Mouse (Mus musculus) kidney, postnatal 0 days (tissue): Measurements from ENCODE around the gene Hist1h4d. TPM values are rescaled to one million over a fixed set of nuclear protein-coding genes. Genes with fewer than 3 reads are reported as not detected.
"Not testable (repeated sequence)": the region's sequence is repeated elsewhere in the genome, so short reads cannot be mapped to it uniquely, and the experiment has no call there.

Source experiments
- ATAC-seq: fragments of 200-750 bp; cut with Nextera tagmentation; replicated peaks from 2 replicates; pipeline ENCODE4 v1.8.0; 2017; ENCODE audit warnings: low read depth, moderate number of reproducible peaks, moderate TSS enrichment, moderate library complexity; ENCODE audit not compliant: low FRiP score
- DNase-seq: peaks from one replicate; pipeline ENCODE4 v3.0.0-alpha.2; 2016; ENCODE audit warnings: low spot score
- H3K27ac ChIP-seq: fragments of 300-500 bp; sonication (generic); 2 replicates; pipeline ENCODE4 v1.5.1; 2014; ENCODE audit warnings: mild to moderate bottlenecking
- H3K27me3 ChIP-seq: fragments of 300-500 bp; sonication (generic); 2 replicates; pipeline ENCODE4 v1.6.1; 2014; ENCODE audit warnings: low read length, mixed read lengths; ENCODE audit not compliant: insufficient read depth
- H3K36me3 ChIP-seq: fragments of 300-500 bp; sonication (generic); 2 replicates; pipeline ENCODE4 v1.6.1; 2014; ENCODE audit warnings: low read length, mixed read lengths; ENCODE audit not compliant: insufficient read depth
- H3K4me1 ChIP-seq: fragments of 300-500 bp; sonication (generic); replicated peaks from 2 replicates; pipeline ENCODE4 v1.6.1; 2014; ENCODE audit warnings: antibody characterized with exemption, low read length, mixed read lengths; ENCODE audit not compliant: insufficient read depth
- H3K4me2 ChIP-seq: fragments of 300-500 bp; sonication (generic); 2 replicates; pipeline ENCODE4 v1.6.1; 2014; ENCODE audit warnings: mild to moderate bottlenecking, low read length, moderate library complexity, mixed read lengths
- H3K4me3 ChIP-seq: fragments of 300-500 bp; sonication (generic); replicated peaks from 2 replicates; pipeline ENCODE4 v1.5.1; 2014; ENCODE audit warnings: low read depth, low read length
- H3K9ac ChIP-seq: fragments of 300-500 bp; sonication (generic); 2 replicates; pipeline ENCODE4 v1.6.1; 2014; ENCODE audit warnings: low read depth, low read length
- H3K9me3 ChIP-seq: fragments of 300-500 bp; sonication (generic); replicated peaks from 2 replicates; pipeline ENCODE4 v1.6.1; 2016; ENCODE audit warnings: low read length, inconsistent platforms, mixed read lengths
- CTCF ChIP-seq: IDR thresholded peaks from 2 replicates; pipeline ENCODE4 v1.5.1; 2016; ENCODE audit warnings: antibody characterized with exemption, low read depth, mild to moderate bottlenecking, moderate library complexity
- WGBS: fragments of 180-500 bp; shearing (Covaris S2); extraction: QIAGEN DNeasy Blood & Tissue Kit; methylation state at CpG from one replicate; pipeline ENCODE4 v1.1.7; 2014; 5-methylcytosine and 5-hydroxymethylcytosine counted together
- polyA plus RNA-seq: library from polyadenylated mRNA; unstranded; fragments of >200 nt; fragmentation: Nextera tagmentation; extraction: Ambion mirVana; gene quantifications from 2 replicates; pipeline ENCODE4 v1.2.1, GENCODE M21; 2015

Gene Hist1h4d
- 68.3 and 77.0 TPM in 2 replicates for polyA plus RNA-seq

GRCm38 (mm10) chr13:23581408-23582218, at the start of gene Hist1h4d:
TSS of gene Hist1h4d (plus strand) at chr13:23581598.
- Histone ChIP-seq H3K4me3 (peak within 1 kb of the TSS; percentile 50), H3K27ac (peak within 1 kb of the TSS; percentile 97), H3K9ac (peak within 1 kb of the TSS; percentile 67), H3K27me3 (no peaks in the 10 kb centered on the region), H3K4me1 (peaks cover under 1% of the 10 kb centered on the region; the same call in 1 of the 2 replicates), H3K4me2 (peak within 1 kb of the TSS; percentile 79), H3K9me3 (no peaks in the 10 kb centered on the region), H3K36me3 (no peaks in the 10 kb centered on the region)
- ATAC-seq (peak; percentile 88), DNase-seq (peak; percentile 97)
- under 1% methylated on average over 42 of the region's 43 CpGs for WGBS
- no peak for TF ChIP-seq CTCF

GRCm38 (mm10) chr13:23532262-23533075, 48.9 kb upstream of the Hist1h4d start:
- Histone ChIP-seq H3K36me3 (no peaks in the 10 kb centered on the region), H3K4me3 (peak overlapping the region; percentile 49), H3K9me3 (no peaks in the 10 kb centered on the region), H3K9ac (peak overlapping the region; percentile 78; the same call in 1 of the 2 replicates), H3K27me3 (no peaks in the 10 kb centered on the region), H3K4me1 (peaks cover 13% of the 10 kb centered on the region), H3K27ac (peak overlapping the region; percentile 97), H3K4me2 (peak overlapping the region; percentile 70)
- ATAC-seq (no peak), DNase-seq (no peak)
- TF ChIP-seq CTCF = no peak
- WGBS = 12% methylated on average over 9 of the region's 9 CpGs

- peak within 1 kb of the TSS; percentile 97 for H3K27ac ChIP-seq
Measured at GRCm38 (mm10) chr13:23533560-23534367, 47.6 kb upstream of the Hist1h4d start, which contains the start of gene Hist1h2af. TSS of gene Hist1h2af (plus strand) at chr13:23533906.

GRCm38 (mm10) chr13:23534368-23535131, 46.8 kb upstream of the Hist1h4d start:
- Histone ChIP-seq H3K4me2 (peak overlapping the region; percentile 70), H3K36me3 (no peaks in the 10 kb centered on the region), H3K9ac (peak overlapping the region; percentile 48), H3K27me3 (no peaks in the 10 kb centered on the region), H3K4me1 (peaks cover 13% of the 10 kb centered on the region), H3K4me3 (peak overlapping the region; percentile 43), H3K27ac (peak overlapping the region; percentile 81), H3K9me3 (no peaks in the 10 kb centered on the region)
- no peak for TF ChIP-seq CTCF
- WGBS = 1% methylated on average over 15 of the region's 15 CpGs
- peak; percentile 18 for DNase-seq
- 0 out of 2 replicates have a peak, but pooled peaks have one; percentile 3 for ATAC-seq

More at GRCm38 (mm10) chr13:23533560-23534367, 47.6 kb upstream of the Hist1h4d start, which contains the start of gene Hist1h2af:
- WGBS = 1% methylated on average over 25 of the region's 53 CpGs
- H3K4me3 ChIP-seq = peak within 1 kb of the TSS; percentile 49
- peak; percentile 97 for DNase-seq
- peaks cover 13% of the 10 kb centered on the region for H3K4me1 ChIP-seq
- H3K36me3 ChIP-seq, H3K27me3 ChIP-seq, H3K9me3 ChIP-seq: not testable (repeated sequence)
- peak within 1 kb of the TSS; percentile 78 for H3K9ac ChIP-seq
- ATAC-seq = peak; percentile 16; the same call in 1 of the 2 replicates
- peak within 1 kb of the TSS; percentile 70 for H3K4me2 ChIP-seq

GRCm38 (mm10) chr13:23535137-23536075, 46.0 kb upstream of the Hist1h4d start, which contains the start of gene Hist1h3g:
TSS of gene Hist1h3g (plus strand) at chr13:23535422.
- Histone ChIP-seq H3K9ac (peak within 1 kb of the TSS; percentile 48), H3K4me1 (peaks cover 13% of the 10 kb centered on the region), H3K27ac (peak within 1 kb of the TSS; percentile 81), H3K4me2 (peak within 1 kb of the TSS; percentile 70), H3K4me3 (peak within 1 kb of the TSS; percentile 43)
- ATAC-seq (peak; percentile 85), DNase-seq (peak; percentile 99)
- not testable (repeated sequence) for H3K27me3 ChIP-seq, H3K9me3 ChIP-seq, H3K36me3 ChIP-seq
- under 1% methylated on average over 41 of the region's 62 CpGs for WGBS
